Mouse (Mus musculus) spleen, postnatal 36 days (tissue): ENCODE measurements around the gene Fstl4.

Experiments
- DNase-seq, 2 experiments: peaks; one replicate each; pipeline ENCODE4 v3.0.0; 2022; ENCODE audit warnings: low spot score in 2 of 2, mixed read lengths in 1 of 2

Fstl4 gene

GRCm38 (mm10) chr11:52764461-52764893 lies at the start of gene Fstl4:
Gene Fstl4 (plus strand): TSS chr11:52764634.
- no peak for DNase-seq

GRCm38 (mm10) chr11:52718570-52718969 lies 45.9 kb upstream of the Fstl4 start:
- no peak for DNase-seq

- no peak for DNase-seq
Measured at GRCm38 (mm10) chr11:52721087-52721486, 43.3 kb upstream of the Fstl4 start.

- DNase-seq: no peak
Measured at GRCm38 (mm10) chr11:52722706-52723105, 41.7 kb upstream of the Fstl4 start.

GRCm38 (mm10) chr11:52726001-52726400 lies 38.4 kb upstream of the Fstl4 start:
- DNase-seq: no peak

GRCm38 (mm10) chr11:52728479-52728878 lies 36.0 kb upstream of the Fstl4 start:
- DNase-seq: no peak

- DNase-seq: no peak
Measured at GRCm38 (mm10) chr11:52729890-52730289, 34.5 kb upstream of the Fstl4 start.

GRCm38 (mm10) chr11:52731979-52732378 lies 32.5 kb upstream of the Fstl4 start:
- DNase-seq: no peak

GRCm38 (mm10) chr11:52734493-52735195 lies 29.8 kb upstream of the Fstl4 start:
- no peak for DNase-seq

- no peak for DNase-seq
Measured at GRCm38 (mm10) chr11:52739187-52739586, 25.2 kb upstream of the Fstl4 start.

- no peak for DNase-seq
Measured at GRCm38 (mm10) chr11:52740466-52740865, 24.0 kb upstream of the Fstl4 start.

GRCm38 (mm10) chr11:52743956-52744355 lies 20.5 kb upstream of the Fstl4 start:
- no peak for DNase-seq

- no peak for DNase-seq
Measured at GRCm38 (mm10) chr11:52744593-52745450, 19.6 kb upstream of the Fstl4 start.

GRCm38 (mm10) chr11:52747206-52747605 lies 17.2 kb upstream of the Fstl4 start:
- DNase-seq: no peak

- DNase-seq: no peak
Measured at GRCm38 (mm10) chr11:52747766-52748456, 16.5 kb upstream of the Fstl4 start.

- no peak for DNase-seq
Measured at GRCm38 (mm10) chr11:52749988-52750387, 14.4 kb upstream of the Fstl4 start.

GRCm38 (mm10) chr11:52752524-52752923 lies 11.9 kb upstream of the Fstl4 start:
- DNase-seq: no peak

- no peak for DNase-seq
Measured at GRCm38 (mm10) chr11:52753261-52753660, 11.2 kb upstream of the Fstl4 start.

GRCm38 (mm10) chr11:52761800-52762199 lies 2.6 kb upstream of the Fstl4 start:
- DNase-seq: no peak

- no peak for DNase-seq
Measured at GRCm38 (mm10) chr11:52764894-52765677, 652 bp downstream of the Fstl4 start.

GRCm38 (mm10) chr11:52765678-52766254 lies 1.3 kb downstream of the Fstl4 start:
- DNase-seq: no peak
